Mouse (Mus musculus) cerebellum, adult 9-11 months (tissue): ENCODE measurements around the gene Syn3.
"Not testable (repeated sequence)": the region's sequence is repeated elsewhere in the genome, so short reads cannot be mapped to it uniquely, and the experiment has no call there.

Experiments used
- DNase-seq: peaks from one replicate; pipeline ENCODE4 v3.0.0; 2022

The Syn3 gene

GRCm38 (mm10) chr10:86070751-86071150 lies 427.9 kb downstream of the Syn3 start:
- DNase-seq, result no peak

DNA sequence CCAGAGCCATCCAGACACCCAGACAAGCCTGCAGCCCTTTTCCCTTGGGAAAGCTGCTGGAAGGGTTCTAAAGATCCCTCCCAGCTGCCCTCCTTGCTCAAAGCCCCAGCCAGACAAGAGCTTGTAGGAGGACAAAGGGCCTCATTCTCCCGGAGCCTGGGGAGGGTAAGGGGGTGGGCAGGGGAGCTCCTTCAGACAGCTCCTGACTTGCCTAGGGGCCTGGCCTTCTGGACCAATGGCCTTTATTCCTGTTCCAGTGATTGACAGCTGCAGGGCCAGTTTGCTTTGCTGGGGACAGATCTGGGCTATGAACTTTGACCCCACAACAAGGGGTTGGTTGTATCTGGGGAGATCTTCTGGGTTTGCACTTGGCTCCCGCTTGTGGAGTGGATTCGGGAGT lies 429.4 kb downstream of the Syn3 start:
- no peak for DNase-seq

GRCm38 (mm10) chr10:86067911-86068310 lies 430.8 kb downstream of the Syn3 start:
- DNase-seq, result no peak

GRCm38 (mm10) chr10:86066651-86067050 lies 432.0 kb downstream of the Syn3 start:
- DNase-seq, result no peak

- no peak for DNase-seq
Measured at GRCm38 (mm10) chr10:86065661-86066060, 433.0 kb downstream of the Syn3 start.

DNA sequence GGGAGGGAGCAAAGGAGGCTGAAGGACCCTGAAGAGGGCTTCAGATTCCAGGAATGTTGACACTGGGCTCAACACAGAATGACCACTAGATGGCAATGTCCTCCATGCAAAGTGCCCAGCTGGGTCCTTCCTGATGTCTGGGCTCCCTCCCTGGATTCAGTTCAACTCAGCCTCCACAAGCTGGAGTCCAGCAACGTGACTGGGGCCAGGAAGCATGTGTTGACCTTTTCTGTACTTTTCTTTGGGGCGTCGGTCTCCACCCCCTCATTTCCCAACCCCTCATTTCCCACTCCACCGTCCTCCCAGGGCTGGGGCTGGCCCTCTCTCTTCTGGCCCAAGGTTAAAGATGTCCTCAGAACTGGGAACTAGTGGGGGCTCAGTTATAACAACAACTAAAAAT lies 433.8 kb downstream of the Syn3 start:
- DNase-seq, result peak; percentile 75

DNA sequence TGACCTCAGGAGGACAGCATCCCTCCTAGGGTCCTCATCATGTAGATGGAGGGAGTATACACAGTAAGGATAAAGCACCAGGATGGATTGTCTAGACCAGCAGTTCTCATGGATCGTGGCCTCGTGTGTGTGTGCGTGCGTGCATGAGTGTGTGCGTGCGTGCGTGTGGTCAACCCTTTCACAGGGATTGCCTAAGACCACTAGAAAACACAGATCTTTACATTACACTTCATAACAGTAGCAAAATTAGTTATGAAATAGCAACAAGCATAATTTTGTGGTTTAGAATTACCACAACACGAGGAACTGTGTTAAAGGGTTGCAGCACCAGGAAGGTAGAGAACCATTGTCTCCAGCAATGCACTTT lies 435.7 kb downstream of the Syn3 start:
- DNase-seq, result no peak

- peak; percentile 59 for DNase-seq
Measured at GRCm38 (mm10) chr10:86062261-86063017, 436.3 kb downstream of the Syn3 start.

DNA sequence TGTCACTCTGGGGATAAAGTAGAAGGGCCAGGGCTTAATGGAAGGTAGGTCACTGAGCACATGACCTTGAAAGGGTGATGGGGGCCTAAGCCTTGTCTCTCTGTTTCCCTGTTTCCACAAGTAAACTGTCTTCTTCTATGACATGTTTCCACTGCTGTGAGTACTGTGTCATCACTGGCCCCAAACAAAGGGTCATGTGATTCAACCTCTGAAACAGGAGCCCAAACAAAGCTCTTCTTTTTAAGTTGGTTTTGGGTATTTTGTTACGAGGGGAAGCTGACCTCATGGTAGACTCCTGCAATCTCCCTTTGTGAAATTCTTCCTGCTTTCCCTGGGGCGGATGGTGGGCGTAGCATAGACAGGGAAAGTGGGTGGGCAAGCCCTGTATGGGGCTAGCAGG lies 438.4 kb downstream of the Syn3 start:
- DNase-seq, result no peak

DNA sequence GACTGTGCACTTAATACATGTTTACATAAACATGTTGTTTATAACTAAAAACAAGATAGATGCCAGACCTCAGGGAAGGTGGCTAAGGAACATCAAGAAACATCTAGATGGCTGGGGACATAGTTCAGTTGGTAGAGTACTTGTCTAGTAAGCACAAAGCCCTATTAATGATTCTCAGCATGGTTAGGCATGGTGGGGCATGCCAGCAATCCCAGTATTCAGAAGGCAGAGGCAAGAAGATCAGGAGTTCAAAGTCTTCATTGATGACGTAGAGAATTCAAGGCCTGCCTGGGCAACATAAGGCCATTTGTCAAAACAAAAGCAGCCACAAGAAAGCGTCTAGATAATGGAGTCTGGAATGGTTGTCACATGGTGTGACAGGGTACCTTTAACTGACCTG lies 441.0 kb downstream of the Syn3 start:
- no peak for DNase-seq

DNA sequence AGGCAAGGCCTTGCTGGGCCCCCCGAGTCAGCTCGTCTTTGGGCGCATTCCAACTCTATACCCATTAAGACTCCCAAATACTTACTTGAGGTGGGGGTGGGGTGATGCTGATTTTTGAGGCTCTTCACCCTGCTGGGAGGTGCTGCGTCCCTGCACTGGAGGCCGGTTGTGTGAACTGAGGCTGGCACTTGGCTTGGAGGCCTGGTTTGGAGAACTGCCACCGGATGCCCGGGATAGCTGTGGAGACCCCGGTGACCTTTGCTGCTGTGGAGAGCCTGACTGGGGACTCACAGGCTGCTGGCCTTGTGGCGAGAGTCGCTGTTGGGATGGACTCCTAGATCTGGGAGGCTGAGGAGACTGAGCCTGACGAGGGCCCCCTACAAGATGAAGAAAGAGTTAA lies 441.4 kb downstream of the Syn3 start:
- DNase-seq, result no peak

GRCm38 (mm10) chr10:86056297-86056903 lies 442.3 kb downstream of the Syn3 start:
- no peak for DNase-seq

- no peak for DNase-seq
Measured at GRCm38 (mm10) chr10:86052818-86053522, 445.7 kb downstream of the Syn3 start.

GRCm38 (mm10) chr10:86050522-86050921 lies 448.2 kb downstream of the Syn3 start:
- no peak for DNase-seq

DNA sequence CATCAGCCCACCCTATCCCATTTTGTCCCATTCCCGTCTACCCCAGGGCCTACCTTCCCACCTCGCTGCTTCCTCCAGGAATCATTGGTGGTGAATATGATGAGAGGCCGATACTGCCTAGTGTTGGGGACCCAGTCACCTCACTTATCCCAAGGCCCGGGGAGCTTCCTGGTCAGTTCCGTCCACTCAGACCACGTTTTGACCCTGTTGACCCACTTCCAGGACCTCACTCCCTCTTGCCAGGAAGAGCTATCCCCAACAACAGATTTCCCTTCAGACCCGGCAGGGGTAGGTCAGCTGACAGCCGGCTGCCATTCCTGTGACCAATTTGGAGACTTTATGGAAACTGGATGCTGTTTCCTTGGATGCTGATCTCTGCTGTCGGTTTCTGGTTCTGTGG lies 450.9 kb downstream of the Syn3 start:
- DNase-seq, result no peak

DNA sequence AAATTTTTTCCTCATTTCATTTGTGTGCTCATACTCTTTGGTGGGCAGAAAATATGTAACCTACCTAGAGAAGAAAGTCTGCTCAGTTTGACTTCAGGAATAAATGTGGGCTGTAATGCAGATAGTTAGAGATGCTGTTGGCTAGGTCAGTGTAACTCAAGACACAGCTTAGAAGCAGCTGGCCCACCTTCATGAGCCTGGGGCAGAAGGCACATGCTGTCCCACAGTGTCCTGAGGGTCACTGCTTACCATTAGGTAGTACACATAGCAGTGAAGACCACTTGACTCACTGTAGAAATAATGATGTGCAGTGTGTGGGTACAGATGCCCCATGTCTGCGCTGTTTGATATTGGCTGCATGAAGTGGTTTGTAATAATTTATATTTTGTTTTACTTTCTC lies 452.3 kb downstream of the Syn3 start:
- no peak for DNase-seq

DNA sequence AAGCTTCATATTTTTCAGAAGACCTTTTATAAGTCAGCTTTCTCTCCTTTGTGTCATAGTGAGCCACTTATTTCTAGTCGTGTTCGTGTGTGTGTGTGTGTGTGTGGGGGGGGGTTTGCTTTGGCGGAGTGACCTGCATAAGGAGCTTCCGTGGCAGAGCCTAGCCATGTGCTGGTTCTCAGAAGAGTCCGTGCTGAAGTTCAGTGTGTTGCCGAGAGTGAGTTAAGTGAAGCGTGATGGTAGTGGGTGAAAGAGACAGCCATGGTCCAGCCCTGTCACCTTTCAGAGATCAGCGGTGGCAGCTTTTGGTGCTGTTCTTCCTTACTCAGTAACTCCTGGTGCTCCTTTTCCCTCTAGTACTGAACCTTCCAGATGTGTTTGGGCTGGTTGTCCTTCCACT lies 454.6 kb downstream of the Syn3 start:
- DNase-seq, result no peak

DNA sequence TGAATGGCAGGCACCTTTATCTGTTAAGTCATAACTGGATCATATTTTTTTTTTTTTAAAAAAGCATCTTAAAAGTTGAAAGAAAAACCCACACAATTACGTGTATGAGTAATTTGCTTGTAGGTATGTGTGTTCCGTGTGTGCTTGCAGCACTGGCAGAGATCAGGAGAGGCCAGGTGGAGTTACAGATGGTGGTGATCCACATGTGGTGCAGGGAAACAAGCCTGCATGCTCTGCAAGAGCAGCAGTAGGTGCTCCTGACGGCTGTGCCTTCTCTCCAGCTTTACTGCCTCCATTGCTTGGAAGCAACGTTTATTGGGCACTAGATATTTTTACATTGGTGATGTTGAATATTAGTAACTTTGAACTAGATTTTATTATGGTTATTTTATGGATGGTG lies 455.0 kb downstream of the Syn3 start:
- no peak for DNase-seq

DNA sequence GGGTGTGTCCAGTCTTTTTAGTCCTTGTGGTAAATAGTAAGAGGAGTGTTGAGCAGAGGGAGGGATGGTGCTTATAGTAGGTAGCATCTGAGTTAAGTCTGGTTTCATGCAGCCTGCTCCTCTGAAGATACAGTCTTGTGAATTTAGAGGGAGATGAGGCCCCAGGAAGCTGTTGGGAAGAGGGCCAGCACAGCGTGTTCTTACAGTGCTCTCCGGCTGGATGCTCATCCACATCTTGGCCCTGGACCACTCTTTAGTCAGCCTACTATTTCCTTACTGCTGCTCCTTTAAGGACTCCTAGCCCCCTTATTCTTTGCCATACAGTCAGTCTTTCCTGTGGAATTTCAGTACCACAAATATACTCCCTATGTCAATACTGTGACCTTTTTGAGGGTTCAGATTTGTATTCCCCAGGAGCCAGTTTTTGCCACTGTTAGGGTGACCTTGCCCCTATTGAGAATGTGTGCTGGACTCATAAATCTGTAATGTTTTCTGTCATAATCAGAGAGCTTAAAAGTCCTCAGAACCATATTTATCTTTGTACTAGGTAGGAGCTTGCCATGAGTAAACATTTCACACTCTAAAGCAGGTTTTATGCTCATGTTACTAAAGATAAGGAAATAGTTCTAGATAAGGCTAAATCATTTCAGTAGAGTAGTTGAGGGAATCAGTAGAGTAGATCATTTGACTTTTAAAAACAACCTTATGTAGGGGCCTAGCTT lies 464.5 kb downstream of the Syn3 start:
- no peak for DNase-seq

DNA sequence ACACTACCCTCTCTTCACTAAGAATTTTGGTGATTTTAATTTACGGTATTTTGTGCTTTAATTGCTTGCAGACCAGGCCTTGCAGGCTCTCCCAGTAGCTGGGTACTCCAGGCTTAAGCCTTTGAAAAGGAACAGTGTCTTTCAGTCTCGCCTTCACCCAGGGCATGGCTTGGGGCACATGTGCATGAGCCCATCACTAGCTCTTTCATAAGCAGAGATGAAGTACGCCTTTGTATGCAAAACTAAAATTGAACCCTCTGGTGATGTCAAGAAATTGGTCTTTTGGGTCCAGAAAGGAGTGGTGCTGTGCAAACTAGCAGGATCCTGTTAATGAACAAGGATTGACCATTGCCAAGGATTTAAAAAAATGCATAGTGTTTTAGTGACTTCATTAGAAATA lies 466.2 kb downstream of the Syn3 start:
- DNase-seq, result no peak

DNA sequence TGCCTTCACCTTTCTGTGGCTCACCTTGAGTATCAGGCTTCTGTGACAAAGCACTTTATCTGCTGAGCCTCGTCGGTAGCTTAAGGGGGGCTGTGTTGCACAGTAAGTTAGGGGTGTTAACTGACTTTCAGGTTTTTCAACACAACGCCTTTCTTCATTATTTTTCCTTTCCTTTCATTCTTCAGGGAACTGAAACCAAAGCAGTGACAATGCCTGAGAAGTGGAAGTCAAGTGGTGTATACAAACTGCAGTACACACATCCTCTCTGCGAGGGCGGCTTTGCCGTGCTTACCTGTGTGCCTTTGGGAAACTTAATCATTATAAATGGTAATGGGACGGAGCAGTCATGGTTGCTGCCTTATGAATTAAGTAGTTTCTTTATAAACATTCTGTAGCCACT lies 468.0 kb downstream of the Syn3 start:
- DNase-seq, result no peak

- not testable (repeated sequence) for DNase-seq
Measured at GRCm38 (mm10) chr10:86026807-86027206, 471.9 kb downstream of the Syn3 start.

DNA sequence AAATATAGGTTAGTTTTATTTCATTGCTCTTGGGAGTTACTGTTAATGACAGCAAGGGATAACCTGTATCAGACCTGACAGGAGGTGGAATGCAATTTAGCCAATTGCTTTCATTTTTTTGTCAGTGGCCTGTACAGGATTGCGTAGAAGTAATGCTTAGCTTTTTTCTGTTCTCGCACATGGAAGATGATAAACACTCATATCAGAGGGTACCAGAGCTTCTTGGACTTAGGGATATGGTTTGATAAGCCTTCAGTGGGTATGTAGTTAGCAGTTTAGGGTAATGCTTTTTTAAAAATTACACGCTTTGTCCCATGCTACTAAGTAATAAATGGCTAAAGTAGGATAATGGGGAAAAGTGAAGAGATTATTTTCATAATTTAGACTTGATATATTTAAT lies 472.3 kb downstream of the Syn3 start:
- no peak for DNase-seq

DNA sequence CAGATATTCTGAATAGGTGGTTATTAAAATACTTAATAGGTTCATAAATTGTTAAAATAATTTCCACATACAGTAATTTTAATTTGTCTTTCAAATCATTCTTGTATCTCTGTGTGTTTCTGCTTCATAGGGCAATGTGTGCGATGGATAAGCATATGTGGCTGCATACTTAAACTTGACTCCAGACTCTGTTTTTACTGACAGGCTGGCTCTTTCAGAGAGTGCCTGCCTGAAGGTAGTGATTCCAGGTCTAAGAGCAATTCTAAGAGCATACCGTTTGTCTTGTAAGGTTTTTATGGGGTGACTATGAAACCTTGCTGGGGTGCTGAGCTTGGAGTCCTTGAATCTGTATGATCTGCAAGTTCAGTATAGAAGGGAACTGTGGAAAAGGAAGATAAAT lies 472.8 kb downstream of the Syn3 start:
- DNase-seq, result no peak
